In genomic region chr11:94073283-94073682, GRCm38 (mm10) we compare ENCODE assay signal across 9 mouse cellular contexts.
A peak's percentile ranks its signal among the peaks of the same experiment; 100 is the strongest.
DNase-seq lines count a peak whose midpoint lies in the region; ATAC-seq and TF ChIP-seq lines count a peak whose summit lies in the region.
"Had no signal": no experiment of that assay in that cellular context is flagged by ENCODE, and none has a peak within 500 bp of the region (broad histone marks: within the 10 kb centered on the region; RNA-seq: fewer than 3 reads in every experiment).

No protein-coding gene starts in this region.

- DNase-seq in CH12.LX (ENCODE audit: extremely low read depth) (peak; percentile 39), adipocyte (ENCODE audit: low spot score) (peak; percentile 18)
- DNase-seq in lung, embryonic 14.5 days = peak; percentile 40
- no peak for DNase-seq in left cerebral cortex, adult 8-10 months (ENCODE audit: low spot score in 2 of 2)
- DNase-seq in layer of hippocampus, adult 18-20 months (ENCODE audit: low spot score in 2 of 2) = no peak

- peak; percentile 47 for TF ChIP-seq RAD21 in CH12.LX (IDR thresholded peaks at IDR 0.05; ENCODE audit: low read depth, low read length)

- no peak overlapping the region for H3K4me2 ChIP-seq in intestine, postnatal 0 days (replicated peaks; ENCODE audit: low read depth)
- no peak overlapping the region for H3K4me2 ChIP-seq in intestine, embryonic 15.5 days (replicated peaks)
- H3K4me2 ChIP-seq in CH12.LX (ENCODE audit: insufficient read depth, low read depth, poor library complexity, severe bottlenecking) = no peak overlapping the region
- no peak overlapping the region for H3K4me2 ChIP-seq in lung, embryonic 14.5 days

- H3K79me2 ChIP-seq in CH12.LX (replicated peaks; ENCODE audit: control insufficient read depth, extremely low read depth, insufficient read depth, poor library complexity, severe bottlenecking) = no peaks in the 10 kb centered on the region

- H3K9ac ChIP-seq in intestine, postnatal 0 days (ENCODE audit: low read depth, low read length) = no peak overlapping the region
- no peak overlapping the region for H3K9ac ChIP-seq in intestine, embryonic 15.5 days
- no peak overlapping the region for H3K9ac ChIP-seq in CH12.LX (ENCODE audit: insufficient read depth, low read depth)
- H3K9ac ChIP-seq in lung, embryonic 14.5 days = no peak overlapping the region

- peak; percentile 70 for TF ChIP-seq CTCF in intestine, postnatal 0 days (IDR thresholded peaks at IDR 0.05; ENCODE audit: low read depth)
- TF ChIP-seq CTCF in CH12.LX (conservative IDR thresholded peaks at IDR 0.05 in 1 of 2, IDR thresholded peaks at IDR 0.05 in 1 of 2; ENCODE audit: low read depth in 2 of 2, low read length in 2 of 2) = peak; percentile 10 to 68; a peak in 2 of 4 replicates
- TF ChIP-seq CTCF in lung, embryonic 14.5 days (IDR thresholded peaks at IDR 0.05; ENCODE audit: low read depth) = peak; percentile 46

- WGBS in intestine, postnatal 0 days = 79% methylated on average over 4 of the region's 4 CpGs
- 82% methylated on average over 4 of the region's 4 CpGs for WGBS in intestine, embryonic 15.5 days
- 80% methylated on average over 4 of the region's 4 CpGs for WGBS in lung, embryonic 14.5 days

- H3K36me3 ChIP-seq in intestine, postnatal 0 days (ENCODE audit: control insufficient read depth, insufficient read depth) = peaks cover 29% of the 10 kb centered on the region
- H3K36me3 ChIP-seq in intestine, embryonic 15.5 days = no peaks in the 10 kb centered on the region
- H3K36me3 ChIP-seq in CH12.LX (replicated peaks in 1 of 2; ENCODE audit: control insufficient read depth in 1 of 2, insufficient read depth in 1 of 2, low read length in 1 of 2) = peaks cover 12 to 62% of the 10 kb centered on the region in 2 experiments
- peaks cover 19% of the 10 kb centered on the region; the same call in 1 of the 2 replicates for H3K36me3 ChIP-seq in lung, embryonic 14.5 days (ENCODE audit: insufficient read depth)

- TF ChIP-seq POLR2A in CH12.LX (IDR thresholded peaks at IDR 0.05; ENCODE audit: low read depth, low read length) = no peak

- no peaks in the 10 kb centered on the region for H3K27me3 ChIP-seq in intestine, postnatal 0 days (replicated peaks; ENCODE audit: control insufficient read depth, insufficient read depth, low read length)
- no peaks in the 10 kb centered on the region for H3K27me3 ChIP-seq in intestine, embryonic 15.5 days (replicated peaks)
- no peaks in the 10 kb centered on the region for H3K27me3 ChIP-seq in CH12.LX (replicated peaks)
- H3K27me3 ChIP-seq in lung, embryonic 14.5 days (ENCODE audit: insufficient read depth, low read length) = no peaks in the 10 kb centered on the region

- dilution Hi-C loops in CH12.LX (cut with MboI; ENCODE audit: extremely low pct_ligation_motif_present, extremely low pct_unique_long_range_greater_than_20kb, low sequenced_read_pairs) = no loop called here

- no peaks in the 10 kb centered on the region for H3K9me3 ChIP-seq in intestine, postnatal 0 days (ENCODE audit: control insufficient read depth)
- H3K9me3 ChIP-seq in intestine, embryonic 15.5 days = no peaks in the 10 kb centered on the region
- no peaks in the 10 kb centered on the region for H3K9me3 ChIP-seq in CH12.LX (replicated peaks; ENCODE audit: low read length)
- H3K9me3 ChIP-seq in lung, embryonic 14.5 days (ENCODE audit: low read depth, low read length) = no peaks in the 10 kb centered on the region

- no peak for ATAC-seq in intestine, postnatal 0 days
- no peak for ATAC-seq in intestine, embryonic 15.5 days
- ATAC-seq in lung, embryonic 14.5 days (ENCODE audit: insufficient read depth) = no peak
- no peak; the same call in 1 of the 2 replicates for ATAC-seq in erythroid progenitor cell, adult 5-6 weeks (replicated peaks; ENCODE audit: low FRiP score, poor library complexity, severe bottlenecking)

- no peak overlapping the region for H3K27ac ChIP-seq in intestine, postnatal 0 days (ENCODE audit: low read depth, low read length)
- no peak overlapping the region for H3K27ac ChIP-seq in intestine, embryonic 15.5 days
- no peak overlapping the region for H3K27ac ChIP-seq in CH12.LX (ENCODE audit: insufficient read depth, low read depth)
- no peak overlapping the region for H3K27ac ChIP-seq in lung, embryonic 14.5 days (ENCODE audit: low read depth)
- H3K27ac ChIP-seq: macrophage had no signal

- in situ Hi-C loops in CH12.LX (cut with MboI; ENCODE audit: low pct_ligation_motif_present, low pct_unique_long_range_greater_than_20kb, low sequenced_read_pairs) = loop anchor here (10.0 kb wide), 1 partner anchor 108 kb away; the partner anchor contains the start of genes Gm20390 and Nme1

- H3K4me3 ChIP-seq in intestine, postnatal 0 days (ENCODE audit: low read depth, low read length) = no peak overlapping the region
- no peak overlapping the region for H3K4me3 ChIP-seq in intestine, embryonic 15.5 days (replicated peaks)
- H3K4me3 ChIP-seq in CH12.LX (replicated peaks in 1 of 3; ENCODE audit: low read depth in 2 of 3, low read length in 2 of 3, poor library complexity in 1 of 3) = no peak overlapping the region
- H3K4me3 ChIP-seq in lung, embryonic 14.5 days (ENCODE audit: low read depth, low read length) = no peak overlapping the region

- H3K4me1 ChIP-seq in intestine, postnatal 0 days (replicated peaks; ENCODE audit: control insufficient read depth, insufficient read depth, low read length) = no peaks in the 10 kb centered on the region
- H3K4me1 ChIP-seq in intestine, embryonic 15.5 days (replicated peaks) = no peaks in the 10 kb centered on the region
- H3K4me1 ChIP-seq in CH12.LX (ENCODE audit: control insufficient read depth in 1 of 2, insufficient read depth in 2 of 2) = no peaks in the 10 kb centered on the region
- no peaks in the 10 kb centered on the region for H3K4me1 ChIP-seq in lung, embryonic 14.5 days (ENCODE audit: insufficient read depth)

- no peak for TF ChIP-seq EP300 in CH12.LX (IDR thresholded peaks at IDR 0.05; ENCODE audit: low read length)

TF ChIP-seq in CH12.LX, 34 proteins besides CTCF, POLR2A, EP300 and RAD21:
- TF ChIP-seq CHD2 (IDR thresholded peaks at IDR 0.05; ENCODE audit: low read length) = no peak
- peak; percentile 59 for TF ChIP-seq SMC3 (IDR thresholded peaks at IDR 0.05; ENCODE audit: low read depth, low read length)

Comparison
In these comparisons a context has a peak if more than half of its experiments do, and no peak if none do; other contexts are left out.
1. DNase-seq: peak in CH12.LX (single experiment), adipocyte (single experiment) and lung, embryonic 14.5 days (single experiment); none in left cerebral cortex, adult 8-10 months (0 of 2) and layer of hippocampus, adult 18-20 months (0 of 2).
2. Peak in every context shown above with its lines, with median percentiles within 50 percentile points of each other: CTCF ChIP-seq.